Mouse (Mus musculus): ENCODE data around the gene Ppm1f. TPM values are rescaled to one million over a fixed set of nuclear protein-coding genes. Genes with fewer than 3 reads are reported as not detected.
"Not testable (repeated sequence)": the region's sequence is repeated elsewhere in the genome, so short reads cannot be mapped to it uniquely, and the experiment has no call there.

The Ppm1f gene
- total RNA-seq (2014; fragmentation: Nextera tagmentation) (6.5 and 6.7 TPM in 2 replicates), total RNA-seq (2017) (10.1 and 12.1 TPM in 2 replicates)

DNA sequence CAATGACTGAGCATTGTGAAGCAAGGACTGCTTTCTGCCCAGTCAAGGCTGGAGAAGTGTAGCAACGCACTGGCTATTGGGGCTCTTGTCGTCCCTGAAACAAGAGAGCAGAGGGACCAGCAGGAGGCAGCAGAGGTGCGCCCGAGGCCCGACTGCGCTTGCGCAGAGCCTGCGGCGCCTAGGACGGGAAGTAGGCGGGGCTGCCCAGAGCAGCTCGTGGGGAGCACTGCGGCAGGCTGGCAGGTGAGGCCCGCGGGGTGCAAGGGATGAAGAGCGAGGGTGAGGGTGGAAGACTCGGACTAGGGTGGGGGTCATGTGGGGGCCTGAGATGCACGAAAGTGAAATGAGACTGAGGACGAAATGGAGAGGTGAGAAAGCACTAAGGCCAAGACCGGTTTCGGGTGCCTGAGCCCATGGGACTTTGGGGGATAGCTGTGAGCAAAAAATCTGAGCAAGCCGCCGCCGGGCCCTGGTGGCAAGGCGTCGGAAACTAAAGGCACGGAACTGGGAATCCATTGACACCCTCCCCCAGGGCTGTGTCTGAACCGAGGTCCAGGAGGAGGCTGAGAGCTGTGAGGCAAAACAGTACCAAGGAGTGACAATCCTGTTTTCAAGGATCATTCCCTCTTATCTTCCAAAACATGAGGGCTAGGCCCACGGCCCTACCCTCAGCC, at the start of gene Ppm1f:
Gene Ppm1f, plus strand, starts transcription at position 88 of the 674 bp plus-strand sequence.
- peak; percentile 93 for ATAC-seq (replicated peaks; ENCODE audit: low FRiP score, low TSS enrichment, poor library complexity, severe bottlenecking)

- ATAC-seq (replicated peaks; ENCODE audit: low FRiP score, low TSS enrichment, poor library complexity, severe bottlenecking): no peak
These were observed 47.1 kb upstream of the Ppm1f start for GRCm38 (mm10) chr16:16849196-16849595.

DNA sequence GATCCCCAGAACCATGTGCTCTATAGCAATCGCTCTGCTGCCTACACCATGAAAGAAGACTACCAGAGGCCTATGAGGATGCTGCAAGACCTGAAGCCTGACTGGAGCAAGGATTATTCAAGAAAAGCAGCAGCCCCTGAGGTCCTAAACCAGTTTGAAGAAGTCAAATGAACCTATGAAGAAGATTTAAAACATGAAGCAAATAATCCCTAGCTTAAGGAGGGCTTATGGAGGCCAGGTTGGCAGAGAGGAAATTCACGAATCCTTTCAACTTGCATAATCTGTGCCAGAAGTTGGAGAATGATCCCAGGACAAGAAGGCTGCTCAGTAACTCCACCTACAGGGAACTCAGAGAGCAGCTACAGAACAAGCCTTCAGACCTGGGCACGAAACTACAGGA, 43.9 kb upstream of the Ppm1f start:
- ATAC-seq (replicated peaks; ENCODE audit: low FRiP score, low TSS enrichment, poor library complexity, severe bottlenecking): no peak

DNA sequence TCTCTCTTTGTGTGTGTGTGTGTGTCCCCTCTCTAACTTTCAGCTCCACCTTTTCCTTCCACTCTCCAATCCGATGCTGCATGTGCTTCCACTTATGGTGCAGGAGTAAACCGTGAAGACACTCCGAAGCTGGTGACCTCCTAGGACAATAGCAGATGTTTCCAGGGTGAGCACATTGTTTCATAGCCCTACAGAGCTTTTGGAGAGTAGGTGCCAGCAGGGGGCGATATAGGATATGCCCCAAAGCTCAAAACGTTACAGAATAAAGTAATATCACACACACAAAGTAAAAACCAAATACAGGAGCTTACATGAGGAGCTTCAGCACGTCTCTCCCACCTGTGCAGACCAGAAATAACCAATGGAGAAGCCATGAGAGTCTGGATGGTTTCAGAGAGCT, 41.4 kb upstream of the Ppm1f start:
- peak; percentile 79 for ATAC-seq (replicated peaks; ENCODE audit: low FRiP score, low TSS enrichment, poor library complexity, severe bottlenecking)

DNA sequence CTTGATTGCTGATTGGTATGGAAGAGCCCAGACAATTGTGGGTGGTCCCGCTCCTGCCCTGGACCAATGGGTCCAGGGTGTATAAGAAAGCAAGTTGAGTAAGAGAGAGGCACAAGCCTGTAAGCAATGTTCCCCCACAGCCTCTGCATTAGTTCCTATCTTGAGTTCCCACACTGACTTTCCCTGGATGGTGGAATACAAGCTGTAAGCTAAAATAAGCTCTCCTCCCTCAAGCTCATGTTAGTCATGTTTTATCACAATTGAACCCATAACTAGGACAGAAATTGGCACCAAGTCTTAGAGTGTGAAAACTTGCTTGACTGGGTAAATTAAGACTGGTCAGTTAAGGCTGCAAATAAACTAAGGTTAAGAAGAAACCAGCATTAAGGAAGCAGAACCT, 40.7 kb upstream of the Ppm1f start:
- no peak for ATAC-seq (replicated peaks; ENCODE audit: low FRiP score, low TSS enrichment, poor library complexity, severe bottlenecking)

GRCm38 (mm10) chr16:16856054-16856453, 40.2 kb upstream of the Ppm1f start:
- not testable (repeated sequence) for ATAC-seq (replicated peaks; ENCODE audit: low FRiP score, low TSS enrichment, poor library complexity, severe bottlenecking)

DNA sequence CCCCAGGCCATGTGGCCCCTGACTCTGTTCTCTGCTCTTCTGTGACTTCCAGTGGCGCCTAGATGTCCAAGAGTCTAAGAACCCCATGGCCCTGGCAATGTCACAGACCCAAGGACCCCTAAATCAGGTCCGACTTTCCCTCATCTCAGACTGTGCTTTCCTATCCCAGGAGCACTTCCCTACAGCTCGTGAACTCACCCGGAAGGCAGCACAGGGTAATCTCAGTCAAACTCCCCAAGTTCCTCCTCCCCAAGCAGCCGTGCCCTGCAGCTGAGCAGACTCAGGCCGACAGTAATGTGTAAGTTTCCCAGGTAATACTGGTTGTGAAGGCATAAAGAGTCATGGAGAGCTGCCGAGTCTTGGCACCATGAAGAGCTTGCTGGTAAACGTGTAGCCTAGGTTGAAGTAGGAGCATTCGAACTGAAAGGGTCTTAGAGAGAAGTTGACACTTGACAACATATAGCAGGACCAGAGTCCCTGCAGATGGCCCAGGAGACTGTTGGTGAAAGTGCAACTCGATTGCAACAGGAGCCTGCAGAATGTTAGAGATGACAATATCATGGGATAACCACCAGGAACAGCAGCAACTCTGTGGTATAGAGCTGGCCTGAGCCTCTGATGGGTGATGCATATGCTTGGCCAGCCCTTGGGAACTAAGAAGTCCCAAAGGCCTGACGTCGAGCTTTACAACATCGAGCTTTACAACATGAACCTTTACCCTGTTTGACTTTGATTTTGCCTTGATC, 39.4 kb upstream of the Ppm1f start:
- no peak for ATAC-seq (replicated peaks; ENCODE audit: low FRiP score, low TSS enrichment, poor library complexity, severe bottlenecking)

GRCm38 (mm10) chr16:16862288-16862687, 34.0 kb upstream of the Ppm1f start:
- ATAC-seq (replicated peaks; ENCODE audit: low FRiP score, low TSS enrichment, poor library complexity, severe bottlenecking): no peak

DNA sequence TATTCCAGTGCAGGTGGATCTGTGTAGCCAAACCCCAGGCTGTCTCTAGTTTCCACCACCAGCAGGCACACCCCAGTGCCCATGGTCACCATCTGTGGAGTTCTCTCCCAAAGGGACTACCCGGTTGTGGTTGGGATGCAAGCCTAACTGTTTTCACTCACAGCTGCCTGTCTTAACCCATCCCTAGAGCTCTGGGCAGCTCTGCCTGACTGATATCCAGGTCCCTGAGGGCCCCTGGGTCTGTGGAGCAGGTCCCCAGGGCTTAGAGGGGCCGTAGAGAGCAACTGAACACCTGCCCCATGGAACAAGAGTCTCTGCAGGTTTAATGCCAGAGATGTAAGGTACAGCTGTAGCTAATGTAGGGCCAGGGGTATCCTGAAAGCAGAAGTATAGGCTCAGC, 32.3 kb upstream of the Ppm1f start, which contains the start of gene Igll1:
Gene Igll1, minus strand, starts transcription at position 8 of the 400 bp plus-strand sequence.
- no peak for ATAC-seq (replicated peaks; ENCODE audit: low FRiP score, low TSS enrichment, poor library complexity, severe bottlenecking)

- peak; percentile 54 for ATAC-seq (replicated peaks; ENCODE audit: low FRiP score, low TSS enrichment, poor library complexity, severe bottlenecking)
These were observed 31.1 kb upstream of the Ppm1f start for GRCm38 (mm10) chr16:16865217-16865616.

GRCm38 (mm10) chr16:16865696-16866561, 30.3 kb upstream of the Ppm1f start:
- no peak for ATAC-seq (replicated peaks; ENCODE audit: low FRiP score, low TSS enrichment, poor library complexity, severe bottlenecking)

- ATAC-seq (replicated peaks; ENCODE audit: low FRiP score, low TSS enrichment, poor library complexity, severe bottlenecking): no peak
These were observed 26.0 kb upstream of the Ppm1f start for GRCm38 (mm10) chr16:16870241-16870616.

GRCm38 (mm10) chr16:16870617-16871331, 25.5 kb upstream of the Ppm1f start, which contains the start of the genes Top3b and Vpreb1:
TSS of gene Top3b (plus strand) at chr16:16870736.
TSS of gene Vpreb1 (minus strand) at chr16:16870843.
- ATAC-seq (replicated peaks; ENCODE audit: low FRiP score, low TSS enrichment, poor library complexity, severe bottlenecking): peak; percentile 94

DNA sequence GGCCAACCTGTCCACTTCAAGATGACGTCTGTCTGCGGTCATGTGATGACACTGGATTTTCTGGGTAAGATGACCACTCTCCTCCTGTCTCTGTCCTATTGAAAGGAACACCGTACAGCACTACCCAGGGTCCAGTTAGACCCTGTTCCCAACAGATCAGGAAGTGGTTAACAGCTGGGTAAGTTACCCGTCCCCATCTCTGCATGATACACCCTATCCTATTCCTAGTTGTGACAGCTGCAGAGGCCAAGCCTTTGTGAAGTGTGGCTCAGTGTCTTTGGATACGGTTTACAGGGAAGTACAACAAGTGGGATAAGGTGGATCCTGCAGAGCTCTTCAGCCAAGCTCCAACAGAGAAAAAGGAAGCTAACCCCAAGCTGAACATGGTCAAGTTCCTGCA, 17.2 kb upstream of the Ppm1f start:
- ATAC-seq (replicated peaks; ENCODE audit: low FRiP score, low TSS enrichment, poor library complexity, severe bottlenecking): no peak

DNA sequence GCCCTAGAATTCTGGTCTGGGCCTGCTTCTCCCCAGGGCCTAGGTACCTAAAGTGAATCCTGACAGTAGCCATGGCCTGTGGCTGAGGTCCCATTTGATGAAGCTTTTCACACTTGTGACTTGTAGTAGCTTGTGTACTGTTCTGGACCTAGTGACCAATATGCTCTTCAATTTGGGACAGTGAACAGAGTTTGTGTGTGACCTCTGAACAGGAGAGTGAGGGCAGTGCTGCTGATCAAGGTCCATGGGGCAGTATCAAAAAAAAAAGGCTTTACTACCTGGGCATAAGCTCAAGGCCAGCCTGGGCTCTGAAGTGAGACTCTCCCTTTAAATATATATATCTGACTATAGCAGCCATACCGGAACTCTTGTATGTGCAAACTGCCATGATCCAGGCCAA, 7.9 kb upstream of the Ppm1f start:
- ATAC-seq (replicated peaks; ENCODE audit: low FRiP score, low TSS enrichment, poor library complexity, severe bottlenecking): no peak

GRCm38 (mm10) chr16:16892366-16892765, 3.9 kb upstream of the Ppm1f start:
- no peak for ATAC-seq (replicated peaks; ENCODE audit: low FRiP score, low TSS enrichment, poor library complexity, severe bottlenecking)

- ATAC-seq (replicated peaks; ENCODE audit: low FRiP score, low TSS enrichment, poor library complexity, severe bottlenecking): no peak; the same call in 1 of the 2 replicates
These were observed 271 bp upstream of the Ppm1f start for GRCm38 (mm10) chr16:16896015-16896381.

DNA sequence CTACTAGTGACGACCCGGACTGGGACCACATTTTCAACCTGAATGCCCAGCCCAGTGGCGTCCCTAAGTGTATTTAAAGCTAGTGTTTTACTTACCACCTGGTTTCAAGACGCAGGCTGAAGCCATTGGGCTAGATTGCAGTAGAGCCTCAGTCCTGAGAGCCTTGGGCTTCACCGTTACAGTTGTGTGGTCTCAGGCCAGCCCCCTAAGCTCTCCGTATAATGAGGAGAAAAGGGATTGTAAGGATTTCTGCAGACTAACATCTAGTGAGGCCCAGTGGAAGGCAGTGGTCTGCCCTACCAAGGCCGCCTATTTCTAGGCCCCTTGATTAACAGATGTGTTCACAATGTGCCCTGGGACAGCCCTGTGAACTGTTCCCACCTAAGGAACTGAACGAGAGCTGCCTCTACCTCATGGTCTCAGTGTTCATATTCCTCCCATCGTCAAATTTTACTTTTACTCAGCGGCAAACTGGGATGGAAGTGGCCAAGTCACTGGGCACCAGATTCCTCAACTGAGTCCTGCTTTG, 851 bp downstream of the Ppm1f start:
- no peak for ATAC-seq (replicated peaks; ENCODE audit: low FRiP score, low TSS enrichment, poor library complexity, severe bottlenecking)

DNA sequence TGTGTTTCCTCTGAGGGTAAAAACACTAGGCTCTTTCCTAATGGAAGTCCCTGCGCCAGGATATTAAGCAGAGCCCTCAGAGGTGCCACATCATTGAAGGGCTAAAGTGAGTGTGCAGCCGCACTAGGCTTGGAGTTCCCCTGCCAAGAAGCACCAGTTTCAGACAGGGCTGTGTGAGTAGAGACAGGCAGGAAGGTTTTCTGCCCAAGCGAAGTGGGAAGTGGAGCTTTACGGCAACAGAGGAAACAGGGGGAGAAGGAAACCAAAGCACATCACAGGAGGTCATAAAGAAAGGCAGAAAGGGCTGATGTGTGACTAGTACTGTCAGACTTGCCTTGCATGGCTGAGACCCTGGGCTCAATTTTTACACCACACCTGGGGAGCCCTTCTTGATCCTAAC, 6.1 kb downstream of the Ppm1f start:
- no peak for ATAC-seq (replicated peaks; ENCODE audit: low FRiP score, low TSS enrichment, poor library complexity, severe bottlenecking)

Measured in megakaryocyte-erythroid progenitor cell, adult 5-6 weeks (primary cell).